Mouse (Mus musculus) C2C12 (cell line): ENCODE measurements around the gene Sez6l2.

Source experiments
- CTCF ChIP-seq: IDR thresholded peaks from one replicate; pipeline ENCODE4 v1.5.1; 2011; ENCODE audit not compliant: control insufficient read depth, insufficient read depth, insufficient read length
- FOSL1 ChIP-seq: IDR thresholded peaks from one replicate; pipeline ENCODE4 v1.8.0; 2011; ENCODE audit warnings: mild to moderate bottlenecking, low read length; ENCODE audit not compliant: poor library complexity, insufficient read depth, severe bottlenecking
- MYOG ChIP-seq: IDR thresholded peaks from one replicate; pipeline ENCODE4 v1.6.1; 2011; ENCODE audit not compliant: control insufficient read depth, insufficient read length; ENCODE audit errors: extremely low read depth
- USF1 ChIP-seq: IDR thresholded peaks from one replicate; pipeline ENCODE4 v1.6.1; 2011; ENCODE audit warnings: low read depth, mild to moderate bottlenecking, control low read depth, moderate library complexity

DNA sequence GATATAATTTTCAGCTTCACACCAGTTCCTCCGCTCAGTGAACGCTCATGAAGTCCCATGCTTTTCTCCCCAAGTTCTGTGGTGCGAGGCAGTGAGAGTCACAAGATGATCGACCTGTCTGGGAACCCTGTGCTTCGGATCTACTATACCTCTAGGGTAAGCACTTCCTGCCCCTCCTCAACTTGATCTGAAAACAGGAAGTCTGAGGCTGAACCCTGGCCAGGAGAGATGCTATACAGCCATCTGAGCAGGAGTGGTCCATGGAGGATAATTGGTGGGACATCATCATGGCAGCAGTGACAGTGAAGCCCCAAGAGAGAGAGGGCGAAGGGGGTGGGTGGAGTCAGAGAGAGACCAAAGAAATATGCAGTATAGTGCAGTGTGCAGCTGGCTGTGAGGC, 28.5 kb downstream of the Sez6l2 start:
- TF ChIP-seq CTCF (no peak), USF1 (no peak), MYOG (no peak), FOSL1 (no peak)
